Mouse (Mus musculus) spleen, embryonic (tissue): ENCODE measurements around the gene Kcmf1.
"Not testable (repeated sequence)": the region's sequence is repeated elsewhere in the genome, so short reads cannot be mapped to it uniquely, and the experiment has no call there.

Experiments used
- CTCF ChIA-PET: fragments of 350-600 bp; sonication (Branson Sonifier 250); formaldehyde crosslinking; loops from one replicate; lab custom pipeline; 2022; lab: Charles Lee

Gene Kcmf1

DNA sequence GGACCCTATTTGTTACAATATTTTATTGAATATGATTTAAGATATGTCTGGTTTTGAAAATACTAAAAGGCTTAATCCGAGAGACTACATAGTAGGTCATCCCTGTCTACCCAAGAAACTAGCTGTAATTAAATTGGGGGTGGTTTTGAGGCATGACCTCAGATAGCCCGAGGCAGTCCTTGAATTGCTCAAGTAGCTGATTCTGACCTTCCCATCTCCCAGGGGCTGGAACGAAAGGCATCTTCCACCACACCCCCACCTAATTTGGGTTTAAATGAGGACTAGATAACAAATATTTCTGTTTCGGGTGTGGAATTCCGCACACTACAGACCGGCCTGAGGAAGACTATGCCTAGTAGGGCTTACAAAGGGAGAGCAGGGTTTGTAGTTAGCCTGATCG is 1.2 kb upstream of the Kcmf1 start:
- CTCF ChIA-PET, result interaction anchor here (0.5 to 0.9 kb wide), 3 partner anchors 50 to 129 kb away, joined by 3 to 4 read pairs (median 3); no protein-coding TSS in a partner anchor

DNA sequence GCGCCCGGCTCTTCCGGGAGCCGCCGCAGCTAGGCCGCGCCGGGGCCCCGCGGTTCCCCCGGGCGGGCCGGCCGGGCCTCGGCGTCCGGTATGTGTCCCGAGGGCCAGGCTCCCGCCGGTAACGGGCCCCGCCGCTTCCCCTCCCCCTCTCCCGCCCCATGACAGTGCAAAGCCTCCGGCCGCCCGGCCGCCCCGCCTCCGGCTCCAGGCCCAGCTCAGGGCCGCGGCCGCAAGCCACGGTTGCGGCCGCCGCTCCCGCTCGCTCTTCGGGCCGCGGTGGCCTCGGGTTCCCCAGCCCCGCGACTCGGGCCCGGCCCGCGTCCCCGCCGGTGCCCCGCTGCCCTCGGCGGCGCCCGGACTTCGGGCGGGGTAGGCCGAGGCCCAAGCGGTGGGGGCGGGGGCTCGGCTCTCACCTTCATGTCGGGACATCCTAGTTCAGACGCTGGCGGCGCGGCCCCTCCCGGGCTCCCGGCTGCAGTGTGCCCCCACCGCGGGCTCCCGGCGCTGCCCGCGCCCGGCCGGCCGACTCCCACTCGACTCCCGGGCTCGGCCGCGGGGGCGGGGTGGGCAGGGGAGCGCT is 488 bp downstream of the Kcmf1 start:
- CTCF ChIA-PET, result no interaction called here

DNA sequence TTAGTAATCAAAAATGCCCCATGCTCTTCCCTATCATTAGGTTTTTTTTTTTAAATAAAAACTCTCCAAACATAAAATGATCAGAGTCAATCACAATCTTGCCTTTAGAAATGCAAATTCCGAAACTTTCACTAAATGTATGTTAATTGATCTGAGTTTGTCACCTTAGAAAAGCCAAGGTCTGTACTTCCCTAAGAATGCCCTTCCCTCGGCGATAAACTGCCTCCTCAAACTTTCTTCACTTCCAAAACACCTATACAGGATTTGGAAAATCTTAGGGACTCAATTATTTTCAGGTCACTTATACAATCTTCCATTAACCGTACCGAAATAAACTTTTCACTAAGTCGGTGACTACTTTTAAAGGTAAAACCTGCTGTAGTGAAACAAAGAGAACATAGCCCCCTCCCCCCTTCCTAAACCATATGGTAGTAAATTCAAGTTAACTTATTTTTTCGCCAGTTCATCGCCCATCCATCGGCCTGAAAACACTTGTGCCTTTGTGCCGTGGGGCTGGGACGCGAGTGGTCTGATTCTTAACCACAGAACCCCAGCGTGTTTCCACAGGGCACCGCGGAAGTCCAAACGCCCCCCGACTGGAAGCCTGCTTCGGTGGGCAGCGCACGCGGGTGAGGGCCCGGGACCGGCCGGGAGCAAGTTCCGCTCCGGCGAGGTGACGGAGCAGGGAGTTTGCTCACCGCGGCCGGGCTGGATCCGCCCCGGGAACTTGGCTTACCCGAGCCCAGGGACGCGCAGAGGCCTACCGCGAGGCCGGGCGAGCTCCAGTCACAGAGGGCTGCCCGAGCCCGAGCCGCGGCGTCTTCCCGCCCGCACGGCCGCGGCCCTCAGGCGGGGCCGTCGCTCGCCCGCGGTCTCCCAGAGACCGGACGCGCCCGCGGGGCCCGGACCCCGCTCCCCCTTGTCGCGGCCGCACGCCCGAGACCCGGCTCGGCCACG is 1.3 kb downstream of the Kcmf1 start:
- CTCF ChIA-PET, result no interaction called here

DNA sequence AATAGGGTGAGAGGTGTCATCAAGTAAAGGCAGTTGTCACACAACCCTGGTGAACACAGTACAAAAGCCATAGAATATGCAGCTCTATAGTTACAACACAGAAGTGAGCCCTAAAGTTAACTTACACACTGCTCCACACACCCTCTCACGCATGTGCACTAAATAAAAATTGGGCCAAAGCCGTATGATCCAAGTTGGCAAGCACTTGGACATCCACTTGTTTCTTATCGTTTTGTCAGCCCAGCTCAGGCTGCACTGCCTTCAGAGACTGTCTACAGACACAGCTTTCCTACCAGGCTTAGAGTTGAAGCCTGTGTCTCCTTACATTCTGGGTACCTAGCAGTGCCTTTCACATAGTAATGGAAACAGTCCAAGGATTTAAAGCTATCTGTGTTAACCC is 4.8 kb downstream of the Kcmf1 start:
- CTCF ChIA-PET, result no interaction called here

DNA sequence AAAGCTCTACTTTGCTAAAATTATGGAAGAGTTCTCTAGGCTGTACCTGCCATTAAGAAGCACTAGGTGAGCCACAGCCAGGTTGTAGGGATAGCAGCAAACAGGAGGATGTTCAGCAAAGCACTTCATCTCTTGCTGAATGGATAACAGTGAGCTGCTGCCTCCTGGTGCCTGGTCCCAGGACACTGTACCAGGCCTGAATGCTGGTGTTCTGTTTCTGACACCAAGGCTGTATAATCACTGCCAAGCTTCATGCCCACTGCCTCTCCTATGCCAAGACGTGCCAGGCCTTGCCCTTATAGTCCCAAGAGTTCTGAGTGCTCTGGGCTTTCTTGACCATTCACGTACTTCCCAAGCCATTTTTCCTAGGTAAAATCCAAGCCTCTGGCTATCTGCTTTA is 8.5 kb downstream of the Kcmf1 start:
- CTCF ChIA-PET, result no interaction called here

DNA sequence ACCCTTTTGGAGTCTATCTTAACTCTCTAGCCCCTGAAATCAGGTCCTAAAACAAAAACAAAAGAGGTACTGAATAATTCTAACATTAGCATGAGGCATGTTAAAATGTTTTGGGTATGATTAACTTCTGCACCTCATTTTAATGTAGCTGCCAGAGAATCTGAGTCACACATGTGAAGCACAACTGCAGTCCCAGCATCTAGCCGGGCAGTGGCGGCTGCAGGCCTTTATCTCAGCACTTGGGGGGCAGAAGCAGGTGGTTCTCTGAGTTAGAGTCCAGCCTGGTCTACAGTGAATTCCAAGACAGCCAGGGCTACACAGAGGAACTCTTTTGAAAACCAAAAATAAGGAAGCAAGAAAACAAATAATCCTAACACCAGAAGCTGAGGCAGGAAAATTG is 11.1 kb downstream of the Kcmf1 start:
- CTCF ChIA-PET, result interaction anchor here (0.8 kb wide), 1 partner anchor 131 kb away, joined by 3 read pairs; no protein-coding TSS in a partner anchor

- CTCF ChIA-PET, result no interaction called here
Measured at GRCm38 (mm10) chr6:72885268-72885667, 14.5 kb downstream of the Kcmf1 start.

GRCm38 (mm10) chr6:72884767-72885166 is 15.0 kb downstream of the Kcmf1 start:
- CTCF ChIA-PET, result interaction anchor here (0.6 kb wide), 1 partner anchor 65 kb away, joined by 3 read pairs; no protein-coding TSS in a partner anchor

- CTCF ChIA-PET, result no interaction called here
Measured at GRCm38 (mm10) chr6:72882661-72883458, 16.9 kb downstream of the Kcmf1 start.

DNA sequence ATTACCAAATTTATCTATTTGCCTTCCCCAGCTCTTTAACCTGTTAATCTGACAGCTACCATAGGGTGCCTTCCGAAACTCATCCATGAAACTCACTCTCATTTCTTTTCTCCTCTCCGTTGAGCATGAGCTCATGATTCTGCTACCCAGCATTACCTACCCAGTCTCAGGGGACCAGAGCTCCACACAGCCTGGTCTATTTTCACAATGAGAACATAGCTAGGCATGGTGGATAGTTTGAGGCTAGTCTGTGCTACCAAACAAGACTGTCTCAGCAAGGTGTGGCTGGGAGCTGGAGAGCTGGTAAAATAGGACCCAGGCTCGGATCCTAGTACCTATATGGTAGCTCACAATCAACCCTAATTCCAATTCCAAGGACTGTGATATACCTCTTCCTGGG is 17.6 kb downstream of the Kcmf1 start:
- CTCF ChIA-PET, result no interaction called here

DNA sequence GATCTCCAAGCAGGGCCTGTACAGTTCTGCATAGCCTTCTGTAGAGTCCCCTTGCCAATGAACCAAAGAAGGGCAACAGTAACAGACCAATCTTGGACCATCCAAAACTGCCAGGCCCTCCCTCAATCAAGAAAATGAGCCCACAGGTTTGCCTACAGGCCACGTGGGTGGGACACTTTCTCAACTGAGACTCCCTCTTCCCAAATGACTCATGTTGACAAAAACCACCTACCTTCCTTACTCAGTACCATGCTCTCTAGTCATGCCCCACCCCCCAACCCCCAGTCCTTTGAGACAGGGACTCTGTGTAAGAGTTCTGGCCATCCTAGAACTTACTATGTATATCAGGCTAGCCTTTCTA is 18.2 kb downstream of the Kcmf1 start:
- CTCF ChIA-PET, result no interaction called here

DNA sequence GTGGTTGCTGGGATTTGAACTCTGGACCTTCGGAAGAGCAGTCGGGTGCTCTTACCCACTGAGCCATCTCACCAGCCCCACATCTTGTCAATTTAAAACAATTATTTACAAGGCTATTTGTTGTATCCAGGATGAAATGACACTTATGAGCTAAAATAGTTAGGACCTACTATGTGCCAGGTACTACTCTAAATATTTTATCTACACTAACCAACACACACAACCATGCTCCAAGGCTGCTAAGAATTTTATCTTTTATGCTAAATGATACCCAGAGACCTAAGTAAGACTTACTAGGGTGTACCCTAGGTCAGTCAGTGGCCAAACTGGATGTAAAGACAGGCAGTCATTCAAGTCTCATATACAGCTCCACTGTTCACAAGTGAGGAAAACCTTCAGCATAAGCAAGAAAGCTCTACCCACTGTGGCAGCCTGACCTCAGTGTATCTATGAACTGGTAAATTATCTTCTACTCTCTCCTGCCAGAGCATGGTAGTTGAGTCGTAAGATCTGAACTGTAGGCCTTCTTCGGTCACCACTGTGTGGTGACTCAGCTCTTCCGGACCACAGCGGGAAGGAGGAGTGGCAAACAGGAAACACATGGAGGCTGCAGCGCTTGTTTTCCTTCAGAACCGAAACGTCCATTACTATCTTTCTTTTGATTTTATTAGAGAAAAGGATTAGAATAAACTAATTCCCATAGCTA is 18.7 kb downstream of the Kcmf1 start:
- CTCF ChIA-PET, result interaction anchor here (0.6 kb wide), 1 partner anchor 346 kb away, joined by 3 read pairs; no protein-coding TSS in a partner anchor

GRCm38 (mm10) chr6:72876629-72877028 is 23.1 kb downstream of the Kcmf1 start:
- CTCF ChIA-PET, result no interaction called here

- CTCF ChIA-PET, result no interaction called here
Measured at GRCm38 (mm10) chr6:72873338-72873737, 26.4 kb downstream of the Kcmf1 start.

DNA sequence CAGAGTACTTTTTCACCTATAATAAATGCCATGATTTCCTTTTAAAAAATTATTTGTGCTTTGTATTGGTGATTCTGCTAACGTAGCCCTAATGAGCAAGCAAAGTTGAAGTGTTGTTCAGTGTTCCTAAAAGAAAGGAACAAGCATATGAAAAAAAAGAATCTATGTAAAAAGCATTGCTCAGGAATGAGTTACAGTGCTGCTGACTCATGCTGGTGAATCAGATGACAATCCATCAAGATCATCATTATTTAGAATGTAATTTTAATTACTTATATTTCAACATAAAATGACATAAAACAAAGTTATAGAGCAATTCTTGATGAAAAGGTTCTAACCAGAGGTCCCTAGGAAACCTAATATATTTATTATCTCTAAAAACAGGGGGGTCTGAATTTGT is 27.5 kb downstream of the Kcmf1 start:
- CTCF ChIA-PET, result no interaction called here

DNA sequence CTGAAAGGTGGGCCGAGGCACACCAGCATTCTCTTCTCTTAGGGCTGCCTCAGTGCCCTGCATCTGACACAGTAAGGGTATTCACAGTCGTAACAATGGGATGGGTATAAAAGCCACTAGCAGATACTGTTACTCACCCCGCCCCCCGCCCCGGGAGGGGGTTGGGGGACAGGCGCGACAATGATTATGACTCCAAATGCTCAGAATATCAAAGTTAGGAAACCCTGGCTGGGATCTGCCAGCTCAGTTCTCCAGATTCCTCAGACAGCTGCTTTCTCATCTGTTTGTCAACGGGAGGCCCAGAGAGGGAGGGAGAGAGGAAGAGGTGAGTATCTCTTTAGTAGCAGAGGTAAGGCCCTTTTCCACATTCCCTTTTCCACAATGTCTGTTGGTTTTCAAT is 30.2 kb downstream of the Kcmf1 start:
- CTCF ChIA-PET, result no interaction called here

- CTCF ChIA-PET, result no interaction called here
Measured at GRCm38 (mm10) chr6:72868688-72869087, 31.1 kb downstream of the Kcmf1 start.

- CTCF ChIA-PET, result no interaction called here
Measured at GRCm38 (mm10) chr6:72867746-72868145, 32.0 kb downstream of the Kcmf1 start.

- CTCF ChIA-PET, result interaction anchor here (0.7 kb wide), 1 partner anchor 62 kb away, joined by 11 read pairs; no protein-coding TSS in a partner anchor
Measured at GRCm38 (mm10) chr6:72866232-72866631, 33.5 kb downstream of the Kcmf1 start.

DNA sequence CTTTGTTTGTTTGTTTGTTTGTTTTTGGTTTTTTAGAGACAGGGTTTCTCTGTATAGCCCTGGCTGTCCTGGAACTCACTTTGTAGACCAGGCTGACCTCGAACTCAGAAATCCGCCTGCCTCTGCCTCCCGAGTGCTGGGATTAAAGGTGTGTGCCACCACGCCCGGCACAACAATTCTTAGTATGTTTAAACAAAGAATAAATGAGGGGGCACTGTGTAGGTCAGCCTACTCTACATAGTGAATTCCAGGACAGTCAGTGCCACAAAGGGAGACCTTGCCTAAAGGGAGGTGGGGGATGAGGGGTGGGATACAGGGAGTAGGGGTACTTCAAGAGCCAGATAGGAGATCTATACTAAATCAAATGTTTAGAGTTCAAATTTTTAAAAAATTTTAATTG is 37.1 kb downstream of the Kcmf1 start:
- CTCF ChIA-PET, result not testable (repeated sequence)

DNA sequence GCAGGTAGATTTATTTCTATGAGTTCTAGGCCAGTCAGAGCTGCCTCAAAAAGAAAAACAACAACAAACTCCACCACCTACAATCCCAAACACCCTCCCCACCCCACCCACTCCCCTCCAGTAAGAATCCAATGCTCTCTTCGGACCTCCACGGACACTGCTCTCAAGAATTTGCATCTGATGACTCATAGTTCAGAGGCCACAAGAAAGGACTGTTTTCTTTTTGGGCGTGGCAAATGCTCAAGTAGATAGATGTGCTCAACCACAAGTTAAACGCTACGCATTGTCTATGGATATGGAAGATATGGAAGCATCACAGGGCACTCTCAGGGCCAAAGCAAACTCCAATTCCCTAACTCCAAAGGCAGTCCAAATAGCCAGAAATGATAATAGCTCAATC is 45.5 kb downstream of the Kcmf1 start:
- CTCF ChIA-PET, result no interaction called here
